Mouse (Mus musculus) retina, adult 2 months (tissue): ENCODE measurements at regions not wholly inside any gene's neighbourhood (a gene's known extent, or its start where the extent isn't known, plus 50 kb on each side); places are given as distances from the start of the nearest gene placed in this dataset.
"Not testable (repeated sequence)": the region's sequence is repeated elsewhere in the genome, so short reads cannot be mapped to it uniquely, and the experiment has no call there.

Experiments
- DNase-seq: peaks from one replicate; pipeline ENCODE4 v3.0.0-alpha.2; 2012; ENCODE audit warnings: low read depth, low spot score

DNA sequence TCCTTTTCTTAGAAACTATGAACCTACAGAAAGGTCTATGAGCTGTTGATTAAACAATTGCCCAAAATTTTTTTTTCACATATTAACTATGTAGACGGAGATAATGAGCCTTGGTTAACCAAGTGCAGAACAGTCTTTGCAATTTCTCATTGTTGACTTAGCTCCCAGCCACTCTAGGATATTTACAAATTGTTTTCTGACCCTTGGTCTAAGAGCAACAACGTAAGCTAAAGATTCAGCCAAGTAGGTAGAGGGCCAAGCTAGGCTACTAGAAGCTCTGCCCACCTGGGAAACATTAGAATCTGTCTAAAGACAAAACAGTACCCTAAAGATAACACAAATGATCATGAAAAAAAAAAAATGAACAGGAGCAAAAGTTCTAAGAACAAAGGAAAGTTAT is 67.5 kb upstream of the Map9 start:
- no peak for DNase-seq

DNA sequence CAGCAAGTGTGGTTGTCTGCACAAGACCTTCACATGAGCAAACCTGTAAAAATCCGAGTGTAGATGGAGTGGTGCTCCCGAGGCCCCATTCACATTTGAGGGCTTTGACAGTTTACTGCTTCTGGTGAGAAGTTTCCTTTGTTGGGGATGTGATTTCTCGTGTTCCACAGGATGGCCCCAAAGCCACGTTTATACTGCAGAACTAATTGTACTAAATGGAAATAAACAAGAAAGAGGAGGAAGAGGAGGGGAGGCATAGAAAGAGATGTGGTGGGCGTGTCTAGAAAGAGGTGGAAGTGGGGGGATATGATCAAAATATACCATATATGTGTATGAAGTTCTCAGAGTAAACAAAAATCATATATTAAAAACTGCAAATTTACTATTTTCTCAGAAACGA is 68.8 kb upstream of the Map9 start:
- no peak for DNase-seq

DNA sequence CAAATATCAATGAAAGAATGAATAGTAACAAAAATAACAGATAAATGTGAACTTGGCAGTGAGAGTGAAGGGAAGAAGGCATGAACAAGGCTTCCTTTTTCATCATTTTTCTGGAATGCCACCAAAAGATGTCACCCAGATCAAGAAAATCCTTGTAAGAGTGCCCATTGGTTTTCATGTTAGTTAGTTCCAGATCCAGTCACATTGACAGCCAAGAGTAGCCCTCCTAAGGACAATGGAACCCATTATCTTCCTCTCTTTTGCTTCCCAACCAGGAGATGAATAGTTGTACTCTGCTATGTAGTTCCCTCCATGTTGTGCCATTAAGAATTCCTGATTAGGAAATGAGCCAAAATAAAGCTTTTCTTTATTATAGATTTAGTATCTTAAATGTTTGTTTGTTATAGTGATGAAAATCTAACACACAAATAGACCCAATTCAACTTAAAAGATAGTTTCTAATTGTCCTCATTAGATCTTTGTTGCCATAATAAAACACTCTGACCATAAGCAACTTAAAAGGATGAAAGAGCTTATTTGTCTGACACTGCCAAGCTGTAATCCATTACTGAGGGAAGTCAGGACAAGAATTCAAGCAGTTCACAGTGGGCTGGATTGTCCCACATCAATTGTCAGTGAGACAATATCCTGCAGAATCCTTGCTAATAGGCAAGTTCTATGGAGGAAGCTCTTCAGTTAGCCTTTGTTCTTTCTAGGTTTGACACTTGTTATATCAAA is 80.7 kb upstream of the Map9 start:
- no peak for DNase-seq

DNA sequence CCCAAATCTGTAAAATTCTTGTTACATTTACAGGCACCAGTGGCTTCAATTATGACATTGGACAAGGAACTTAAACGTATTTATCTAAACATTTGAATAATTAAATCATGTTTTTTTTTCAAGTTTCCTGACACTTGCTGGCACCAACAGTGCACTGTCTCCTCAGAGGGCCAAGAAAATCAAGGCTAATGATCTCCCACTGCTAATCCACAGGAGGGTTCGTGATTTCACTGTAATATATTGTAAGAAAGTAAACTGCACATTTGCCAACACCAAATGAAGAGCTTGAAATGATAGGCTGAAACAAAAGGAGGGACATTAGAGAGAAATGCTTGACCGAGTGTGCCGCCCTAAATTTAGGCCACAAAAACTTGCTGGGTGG is 82.0 kb upstream of the Map9 start:
- DNase-seq, result no peak

DNA sequence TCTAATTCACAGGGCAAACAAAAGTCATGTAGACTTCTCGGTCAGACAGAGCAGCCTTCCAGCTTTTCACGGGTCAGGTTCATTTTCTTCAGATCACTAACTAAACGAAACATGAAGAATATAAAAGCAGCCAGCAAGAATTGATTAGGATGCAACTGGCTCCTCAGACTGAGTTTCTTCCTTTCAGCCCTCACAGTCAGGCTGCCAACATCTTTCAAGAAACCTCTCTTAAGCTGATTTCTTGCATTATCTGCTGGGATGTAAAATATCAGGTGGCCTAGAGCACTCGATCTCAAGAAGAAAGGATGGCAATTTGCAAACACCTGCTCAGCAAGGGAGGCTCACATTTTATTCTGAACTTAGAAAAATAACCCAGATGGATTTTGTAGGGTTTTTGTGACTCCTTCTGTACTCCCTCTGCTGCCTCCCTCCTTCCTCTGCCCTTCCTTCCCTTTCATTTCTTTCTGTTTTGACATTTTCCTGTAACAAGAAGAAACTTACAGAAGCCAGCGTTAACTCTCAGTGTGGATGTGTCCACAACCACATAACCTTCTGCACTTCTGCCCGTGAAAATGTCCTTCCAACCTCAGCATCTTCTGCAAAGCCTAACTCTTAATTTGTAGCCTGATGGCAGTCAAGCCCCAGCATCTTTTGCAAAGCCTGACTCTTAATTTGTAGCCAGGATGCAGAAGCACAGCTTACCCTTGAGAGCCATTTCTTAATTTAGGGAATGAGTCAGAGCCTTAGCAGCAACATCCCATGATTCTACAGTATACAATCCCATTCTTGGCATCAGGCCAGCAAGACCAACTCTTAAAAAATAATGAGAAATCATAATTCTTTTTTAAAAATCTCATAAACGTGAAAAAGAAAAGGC is 82.7 kb upstream of the Map9 start:
- no peak for DNase-seq

DNA sequence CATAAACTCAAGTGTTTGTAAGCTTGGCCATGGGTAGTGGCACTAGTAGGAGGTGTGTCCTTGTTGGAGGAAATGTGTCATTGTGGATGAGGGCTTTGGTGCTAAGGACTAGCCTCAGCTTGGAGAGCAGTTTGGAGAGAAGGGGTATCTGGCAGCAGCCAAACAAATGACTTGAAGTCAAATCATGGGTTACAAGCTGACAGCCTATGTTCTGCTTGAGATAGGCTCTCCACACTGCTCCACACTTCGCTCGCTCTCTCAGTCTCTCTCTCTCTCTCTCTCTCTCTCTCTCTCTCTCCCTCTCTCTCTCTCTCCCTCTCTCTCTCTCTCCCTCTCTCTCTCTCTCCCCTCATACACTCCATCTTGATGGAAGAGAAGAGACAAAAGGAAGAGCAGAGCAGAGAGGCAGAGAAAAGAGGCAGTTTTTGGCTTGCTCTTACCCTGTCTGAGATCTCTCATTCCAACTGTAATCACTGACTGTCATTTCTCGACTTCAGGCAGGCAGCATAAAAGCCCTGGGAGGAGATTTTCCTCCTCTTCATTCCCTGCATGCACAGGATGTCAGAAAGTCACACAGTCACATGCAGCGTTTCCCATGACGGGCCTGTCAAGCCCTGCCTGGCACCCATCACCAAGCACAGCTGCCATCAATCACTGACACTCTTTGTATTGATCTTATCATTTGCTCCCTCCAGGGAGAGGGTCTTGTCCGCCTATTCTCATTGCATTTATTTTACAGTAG is 83.5 kb upstream of the Map9 start:
- no peak for DNase-seq

DNA sequence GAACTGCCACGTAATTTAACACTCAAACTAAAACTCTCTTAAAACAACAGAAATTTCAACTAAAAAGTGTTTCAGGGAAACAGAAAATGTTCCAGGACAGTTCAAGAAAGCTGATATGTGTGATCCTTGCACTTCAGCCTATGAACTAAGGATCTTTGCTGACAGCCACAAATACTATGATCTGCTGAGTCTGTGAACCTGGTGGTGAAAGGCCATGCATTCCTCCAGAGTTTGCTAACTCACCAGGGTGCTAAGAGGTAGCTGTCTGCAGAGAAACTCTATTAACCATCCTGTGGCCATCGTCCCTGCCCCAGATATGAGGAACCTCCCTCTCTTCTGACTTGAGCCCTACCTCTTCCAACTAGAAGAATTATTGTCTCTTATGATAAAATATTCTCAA is 84.3 kb upstream of the Map9 start:
- DNase-seq, result not testable (repeated sequence)

DNA sequence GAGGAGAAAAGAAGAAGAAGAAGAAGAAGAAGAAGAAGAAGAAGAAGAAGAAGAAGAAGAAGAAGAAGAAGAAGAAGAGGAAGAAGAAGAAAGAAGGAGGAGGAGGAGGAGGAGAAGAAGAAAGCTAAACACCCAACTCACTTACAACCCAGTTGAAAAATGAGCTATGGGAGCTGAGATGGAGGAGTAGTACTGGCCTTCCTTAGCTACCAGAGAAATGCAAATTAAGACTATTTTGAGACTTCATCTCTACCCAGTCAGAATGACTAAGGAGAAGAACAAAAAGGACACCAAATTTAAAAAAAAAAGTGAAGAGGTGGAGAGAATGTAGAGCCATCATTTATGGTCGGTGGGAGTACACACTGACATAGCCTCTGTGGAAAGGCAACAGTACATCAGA is 85.9 kb upstream of the Map9 start:
- DNase-seq, result no peak

DNA sequence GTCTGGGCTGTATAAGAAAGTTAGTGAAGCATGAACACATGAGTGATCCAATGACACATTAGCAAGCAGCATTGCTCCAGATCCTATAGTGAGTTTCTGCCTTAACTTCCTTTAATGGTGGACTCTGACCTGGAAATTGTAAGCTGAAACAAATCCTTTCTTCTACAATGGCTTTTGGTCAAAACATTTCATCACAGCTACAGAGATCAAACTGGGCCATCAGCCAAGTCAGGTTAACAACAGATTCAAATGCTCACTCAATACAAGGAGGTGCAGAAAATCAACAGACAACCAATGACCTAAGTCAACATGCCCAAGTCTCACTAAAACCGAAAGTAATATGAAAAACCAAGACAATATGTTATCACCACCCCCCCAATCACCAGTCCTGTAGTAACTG is 91.9 kb upstream of the Map9 start:
- no peak for DNase-seq

DNA sequence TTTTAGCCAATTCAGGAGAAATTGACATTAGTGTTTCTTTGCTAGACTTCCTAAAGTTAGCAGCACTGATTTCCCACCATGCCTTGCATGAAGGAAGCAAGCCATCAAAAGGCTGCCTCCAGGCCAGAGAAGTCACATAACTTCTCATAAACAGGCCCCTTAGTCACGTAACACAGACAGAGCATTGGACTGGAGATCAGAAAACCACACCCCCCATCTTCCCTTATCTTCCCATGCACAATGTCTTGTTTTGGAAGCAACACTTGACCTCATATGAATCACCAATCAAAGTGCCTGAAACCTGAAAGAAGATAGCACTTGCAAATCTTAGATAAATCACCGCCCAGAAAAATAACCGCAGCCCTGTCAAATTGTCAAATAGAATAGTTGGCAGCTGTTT is 95.9 kb upstream of the Map9 start:
- no peak for DNase-seq

DNA sequence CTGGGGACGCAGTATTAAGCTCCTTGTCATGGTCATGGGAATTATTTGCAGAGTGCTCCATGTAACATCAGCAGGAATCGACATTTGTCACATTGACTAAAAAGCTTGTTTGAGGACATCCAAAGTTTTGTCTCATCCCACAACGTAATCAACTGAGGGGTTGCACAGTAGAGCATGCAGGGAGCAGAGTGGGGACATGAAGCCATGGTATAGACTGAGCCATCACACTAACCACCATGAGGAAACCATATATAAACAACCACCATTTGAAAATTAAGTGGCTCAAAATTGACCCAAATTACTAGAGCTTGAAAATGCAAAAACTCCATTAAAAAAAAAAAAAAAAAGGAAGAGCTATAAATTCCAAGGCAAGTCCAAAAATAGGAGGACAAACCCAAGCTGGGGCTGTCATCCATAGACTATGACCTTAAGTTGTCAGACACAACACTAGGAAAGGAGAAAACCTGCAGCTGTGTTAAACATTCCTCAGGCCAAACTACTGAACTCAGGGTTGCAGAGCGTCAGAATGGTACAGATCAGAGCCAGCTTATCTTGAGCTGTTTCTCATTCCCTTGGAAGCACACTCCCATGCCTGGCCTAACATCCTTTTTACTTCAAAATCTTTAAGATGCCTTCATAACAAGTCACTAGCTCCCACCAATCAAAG is 97.7 kb upstream of the Map9 start:
- no peak for DNase-seq

DNA sequence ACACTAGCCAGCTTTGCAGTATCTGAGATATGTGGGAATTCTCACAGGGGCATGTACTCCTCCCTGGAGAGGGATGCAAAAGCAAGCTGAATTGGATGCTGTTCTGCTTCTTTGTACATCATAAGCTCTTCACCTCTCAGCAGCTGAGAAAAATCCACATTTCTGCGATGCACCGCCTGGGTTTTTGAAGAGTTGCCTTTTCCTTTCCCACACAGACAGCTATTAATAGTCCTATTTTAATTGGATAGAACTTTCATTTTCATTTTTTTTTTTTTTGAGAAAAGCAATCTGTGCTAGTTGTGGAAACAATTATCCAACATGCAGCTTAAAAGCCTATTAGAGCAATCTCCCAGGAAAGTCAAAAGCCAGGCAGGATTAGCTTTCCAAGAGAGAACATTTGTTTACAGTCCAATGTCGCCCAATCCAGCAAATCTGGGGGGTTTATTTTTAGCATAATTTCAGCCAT is 105.2 kb upstream of the Gucy1a1 start:
- peak; percentile 26 for DNase-seq

DNA sequence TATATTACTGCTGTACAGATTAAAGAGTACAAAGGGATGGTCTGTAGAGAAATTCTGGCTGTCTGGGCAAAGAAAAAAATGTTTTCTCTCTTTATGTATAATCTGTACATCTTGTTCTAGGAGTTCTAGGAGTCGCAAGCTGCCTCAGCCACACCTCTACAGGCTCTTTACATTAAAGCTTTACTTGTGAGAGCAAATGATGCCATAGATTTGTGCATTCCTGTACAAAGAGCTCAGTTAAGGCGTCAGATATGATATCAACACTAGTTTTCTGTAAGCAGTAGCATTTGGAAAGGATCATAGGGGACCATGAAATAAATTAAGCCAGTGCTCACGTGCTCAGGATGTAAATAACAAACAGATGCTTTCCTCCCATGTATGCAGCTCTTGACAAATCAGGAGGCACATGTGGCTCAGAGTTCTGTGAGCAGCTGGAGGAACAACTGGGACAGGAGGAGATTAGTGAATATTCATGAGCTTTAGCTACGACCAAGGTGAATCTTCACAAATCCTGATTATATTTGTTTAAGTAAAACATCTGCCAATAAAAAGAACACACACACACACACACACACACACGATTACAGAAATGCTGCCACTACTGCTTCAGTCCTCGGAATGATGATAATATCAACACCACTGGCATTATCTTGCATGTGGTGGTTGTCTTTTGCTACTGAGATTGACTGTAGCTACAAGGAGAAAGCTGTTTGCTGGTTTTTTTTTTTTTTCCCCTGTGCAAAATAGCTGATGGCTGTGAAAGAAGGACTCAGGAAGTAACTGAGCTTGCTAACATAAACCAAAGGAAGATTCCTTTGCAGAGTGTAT is 104.6 kb upstream of the Gucy1a1 start:
- DNase-seq, result peak; percentile 36

DNA sequence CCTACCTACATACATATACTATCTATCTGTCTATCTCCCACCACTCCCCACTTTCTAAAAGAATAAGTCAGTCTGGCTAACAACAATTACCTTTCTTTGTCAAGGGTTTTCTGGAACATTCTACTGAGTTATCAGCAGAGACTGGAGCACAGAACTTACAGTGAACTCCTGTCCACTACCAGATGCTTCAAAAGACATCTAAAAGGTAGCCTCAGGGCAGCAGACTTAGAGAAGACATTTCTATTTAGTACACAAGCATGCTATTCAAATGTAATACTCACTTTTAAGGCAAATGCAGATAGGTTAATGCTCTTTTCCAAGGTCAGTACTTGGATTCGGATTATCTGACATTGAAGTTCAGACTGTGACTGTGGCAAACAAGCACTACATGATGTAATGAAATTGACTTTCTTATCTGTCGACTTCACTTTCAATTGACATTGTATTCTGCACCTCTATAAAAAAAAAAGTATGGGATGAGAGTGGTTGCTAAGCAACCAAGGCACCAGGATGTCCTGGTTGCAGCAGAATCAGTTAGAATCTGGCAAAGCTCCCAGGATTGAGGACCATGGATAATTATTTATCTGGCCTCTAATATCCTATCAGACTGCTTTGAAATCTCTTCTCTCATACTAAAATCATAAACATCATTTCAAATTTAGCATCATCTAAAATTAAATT is 90.9 kb upstream of the Gucy1a1 start:
- DNase-seq, result peak; percentile 8

DNA sequence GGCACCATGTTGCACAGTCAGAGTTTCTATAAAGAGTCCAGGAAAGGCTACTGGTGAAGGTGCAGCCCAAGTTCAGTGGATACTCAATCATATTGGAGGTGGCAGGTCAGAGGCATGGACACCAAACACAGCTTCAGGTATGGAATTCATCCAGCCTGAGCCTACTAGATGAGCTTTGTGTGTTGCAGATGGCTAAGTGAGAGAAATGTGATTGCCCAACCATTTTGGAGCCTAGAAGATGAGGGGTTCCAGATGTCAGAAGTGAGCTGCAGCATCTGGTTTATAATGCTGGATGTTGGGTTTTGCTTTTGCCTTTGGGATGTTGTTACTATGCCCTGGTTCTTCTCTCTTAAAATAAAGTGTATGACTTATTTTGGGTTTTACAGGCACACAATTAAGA is 88.7 kb upstream of the Gucy1a1 start:
- no peak for DNase-seq

DNA sequence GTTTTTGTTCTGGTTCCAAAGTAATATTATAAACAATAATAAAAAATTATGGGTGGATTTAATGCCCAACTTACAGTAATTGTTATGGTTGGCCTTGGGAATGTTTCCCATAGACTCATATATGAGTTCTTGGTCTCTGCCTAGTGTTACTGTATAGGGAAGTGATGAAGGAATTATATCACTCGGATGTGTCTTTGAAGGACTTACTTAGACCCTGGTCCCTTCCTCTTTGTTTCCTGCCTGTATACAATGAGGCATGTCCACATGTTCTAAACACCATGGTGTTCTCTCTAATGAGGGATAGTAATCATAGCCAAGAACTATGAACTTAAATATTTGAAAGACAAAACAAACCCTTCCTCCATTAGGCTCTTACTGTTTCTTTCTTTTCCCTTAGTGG is 77.8 kb upstream of the Gucy1a1 start:
- DNase-seq, result no peak

DNA sequence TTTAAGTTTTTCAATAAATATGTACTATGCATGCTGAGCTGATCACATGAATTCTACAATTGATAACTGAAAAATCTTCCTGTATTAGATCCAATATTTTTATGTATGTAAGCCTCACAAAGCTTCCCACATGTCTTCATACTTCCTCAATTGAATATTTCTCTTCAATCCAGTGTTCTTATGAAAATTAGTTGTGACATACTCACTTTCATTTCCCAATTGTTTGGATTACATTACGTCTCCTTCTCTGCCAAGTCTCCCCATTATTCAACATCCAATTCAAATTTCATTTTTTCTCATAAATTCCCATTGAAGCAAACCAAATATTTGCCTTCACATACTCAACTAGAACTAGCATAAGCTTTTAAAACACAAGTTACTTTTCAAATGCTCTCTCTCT is 76.3 kb upstream of the Gucy1a1 start:
- no peak for DNase-seq

DNA sequence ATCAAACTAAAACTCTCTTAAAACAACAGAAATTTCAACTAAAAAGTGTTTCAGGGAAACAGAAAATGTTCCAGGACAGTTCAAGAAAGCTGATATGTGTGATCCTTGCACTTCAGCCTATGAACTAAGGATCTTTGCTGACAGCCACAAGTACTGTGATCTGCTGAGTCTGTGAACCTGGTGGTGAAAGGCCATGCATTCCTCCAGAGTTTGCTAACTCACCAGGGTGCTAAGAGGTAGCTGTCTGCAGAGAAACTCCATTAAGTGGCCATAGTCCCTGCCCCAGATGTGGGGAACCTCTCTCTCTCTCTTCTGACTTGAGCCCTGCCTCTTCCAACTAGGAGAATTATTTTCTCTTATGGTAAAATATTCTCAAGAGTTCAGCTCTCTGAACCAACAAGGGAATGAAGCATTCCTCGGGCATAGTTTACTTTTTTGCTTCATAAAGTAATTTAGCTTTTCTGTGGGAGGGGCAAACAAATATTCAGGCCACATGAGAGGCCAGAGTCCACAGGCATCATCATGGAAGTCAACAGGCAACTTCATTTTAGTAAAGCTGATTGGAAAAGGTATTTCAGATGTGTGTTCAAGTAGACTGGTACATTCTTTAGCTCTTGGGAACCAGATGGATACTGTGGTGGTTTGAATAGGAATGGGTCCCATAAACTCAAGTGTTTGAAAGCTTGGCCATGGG is 73.8 kb upstream of the Gucy1a1 start:
- DNase-seq, result not testable (repeated sequence)

DNA sequence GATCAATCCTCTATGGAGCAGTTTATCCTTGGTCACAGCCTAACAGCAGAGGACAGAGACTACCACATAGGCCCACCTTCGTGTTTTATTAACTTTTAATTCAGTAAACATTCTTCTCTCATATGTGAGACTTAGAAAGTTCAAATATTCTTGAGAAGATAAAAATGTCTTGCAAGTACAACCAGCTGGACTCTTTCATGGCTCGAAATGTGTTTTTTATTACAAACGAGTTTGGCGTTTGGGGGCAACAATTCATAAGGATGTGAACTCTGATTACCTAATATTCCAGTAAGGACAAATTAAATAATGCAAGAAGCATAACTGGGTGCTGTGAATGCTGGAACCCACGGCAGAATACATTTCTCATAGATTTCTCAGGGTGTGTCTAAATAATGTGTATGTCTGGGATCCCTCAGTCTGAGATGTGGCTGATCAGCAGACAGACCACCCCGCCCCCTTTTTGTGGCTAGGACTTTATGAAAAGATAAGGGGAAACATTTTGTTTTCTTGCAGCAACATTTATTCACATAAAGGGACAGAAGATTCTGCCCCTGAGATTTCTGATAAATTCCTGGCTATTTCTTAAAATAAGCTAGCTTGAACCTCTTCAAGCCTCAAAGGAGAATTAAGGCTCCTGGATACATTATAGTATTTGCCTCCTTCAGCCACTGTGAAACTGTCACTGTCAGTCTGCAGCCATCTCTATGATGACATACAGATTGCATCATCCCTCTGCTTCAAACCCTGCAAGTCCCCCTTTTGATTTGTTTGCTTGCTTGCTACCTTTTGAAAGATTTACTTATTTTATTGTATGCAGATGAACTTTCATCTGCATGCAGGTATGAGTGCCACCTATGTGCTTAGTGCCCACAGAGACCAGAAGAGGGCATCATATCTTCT is 69.2 kb upstream of the Gucy1a1 start:
- no peak for DNase-seq
